Mouse (Mus musculus): ENCODE data around the gene Gpr83. TPM values are rescaled to one million over a fixed set of nuclear protein-coding genes. Genes with fewer than 3 reads are reported as not detected.
"Not testable (repeated sequence)": the region's sequence is repeated elsewhere in the genome, so short reads cannot be mapped to it uniquely, and the experiment has no call there.

Gpr83 gene
- total RNA-seq, 2 experiments from 2014 or later, result not detected

DNA sequence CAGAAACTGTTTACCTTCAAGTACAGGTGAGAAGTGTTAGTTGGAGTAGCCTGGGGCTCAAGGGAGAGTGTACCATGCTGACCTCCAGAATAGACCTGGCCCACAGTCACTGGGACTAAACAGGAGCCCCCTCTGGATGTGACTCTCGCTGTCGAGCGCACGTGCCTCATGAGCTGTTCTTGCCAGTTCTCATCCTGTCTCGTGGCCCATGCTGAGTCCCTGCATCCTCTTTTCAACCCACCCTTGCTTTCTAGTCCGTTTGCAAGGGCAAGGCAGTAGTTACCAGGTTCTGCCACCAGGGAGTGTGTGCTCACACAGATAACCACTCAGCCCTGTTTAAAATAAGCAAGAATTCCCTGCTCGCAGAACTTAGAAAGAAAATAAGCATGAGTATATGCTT, 6.9 kb downstream of the Gpr83 start:
- peak; percentile 88 for ATAC-seq (ENCODE audit: poor library complexity, severe bottlenecking)

GRCm38 (mm10) chr9:14868326-14868725, 8.3 kb downstream of the Gpr83 start:
- no peak for ATAC-seq (ENCODE audit: poor library complexity, severe bottlenecking)

GRCm38 (mm10) chr9:14870377-14870776, 10.4 kb downstream of the Gpr83 start:
- no peak for ATAC-seq (ENCODE audit: poor library complexity, severe bottlenecking)

GRCm38 (mm10) chr9:14870802-14871201, 10.8 kb downstream of the Gpr83 start:
- no peak for ATAC-seq (ENCODE audit: poor library complexity, severe bottlenecking)

- ATAC-seq (ENCODE audit: poor library complexity, severe bottlenecking), result no peak
Observed at GRCm38 (mm10) chr9:14871536-14871935, 11.5 kb downstream of the Gpr83 start.

DNA sequence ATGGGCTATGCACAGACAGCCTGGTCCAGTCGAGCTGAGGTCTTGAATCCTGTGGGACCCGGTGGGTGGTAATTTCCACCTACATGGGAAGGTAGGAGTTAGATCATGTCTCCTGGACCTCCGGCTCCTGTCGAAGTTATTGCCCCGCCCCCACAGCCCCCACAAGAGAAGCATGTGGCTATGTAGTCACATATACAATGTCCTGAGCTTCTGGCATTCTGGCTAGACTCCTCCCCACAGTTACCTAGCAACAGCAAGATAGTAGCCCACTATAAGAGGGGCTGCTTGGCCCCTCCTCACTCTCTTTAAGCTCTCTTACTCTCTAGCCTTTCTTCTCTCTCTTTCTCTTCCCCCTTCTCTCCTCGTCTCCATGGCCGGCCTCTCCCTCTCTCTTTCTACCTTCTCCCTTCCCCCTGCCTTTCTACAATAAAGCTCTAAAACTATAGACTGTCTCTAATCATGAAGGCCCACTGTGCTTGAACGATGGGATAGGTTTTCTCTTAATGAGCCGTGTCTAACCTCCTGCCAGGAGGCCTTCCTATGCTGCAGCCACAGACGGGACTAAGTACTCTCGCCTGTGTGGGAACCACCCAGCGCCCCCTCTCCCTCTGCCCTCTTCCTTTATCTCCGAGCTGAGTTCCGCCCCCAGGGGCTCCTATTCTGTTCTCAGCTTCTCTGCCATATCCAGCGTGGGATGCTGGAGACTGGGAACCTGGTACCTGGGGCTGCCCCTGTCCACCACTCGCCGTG, 12.3 kb downstream of the Gpr83 start:
- no peak for ATAC-seq (ENCODE audit: poor library complexity, severe bottlenecking)

- ATAC-seq (ENCODE audit: poor library complexity, severe bottlenecking), result no peak
Observed at GRCm38 (mm10) chr9:14875743-14876507, 15.9 kb downstream of the Gpr83 start.

- not testable (repeated sequence) for ATAC-seq (ENCODE audit: poor library complexity, severe bottlenecking)
Observed at GRCm38 (mm10) chr9:14876566-14876965, 16.6 kb downstream of the Gpr83 start.

DNA sequence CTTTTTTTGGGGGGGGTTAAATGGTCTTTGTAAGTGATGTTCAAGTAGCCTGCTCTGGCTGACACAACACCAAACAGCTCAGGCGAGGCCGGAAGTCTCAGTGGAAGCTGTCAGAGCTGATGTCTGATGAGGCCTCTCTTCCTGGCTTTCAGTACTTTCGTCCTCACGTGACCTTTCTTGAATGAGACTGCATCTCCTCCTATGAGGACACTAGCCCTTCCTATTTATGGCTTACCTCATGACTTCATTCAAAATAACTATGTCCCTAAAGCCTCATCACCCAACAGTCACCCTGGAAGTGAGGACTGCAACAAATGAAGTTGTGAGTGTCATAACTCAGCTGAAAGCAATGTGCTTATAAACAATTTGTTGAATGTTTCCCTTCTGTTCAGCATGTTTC, 24.6 kb downstream of the Gpr83 start:
- ATAC-seq (ENCODE audit: poor library complexity, severe bottlenecking), result peak; percentile 33

- peak; percentile 47; the same call in 1 of the 2 replicates for ATAC-seq (ENCODE audit: poor library complexity, severe bottlenecking)
Observed at GRCm38 (mm10) chr9:14885151-14885550, 25.1 kb downstream of the Gpr83 start.

- no peak for ATAC-seq (ENCODE audit: poor library complexity, severe bottlenecking)
Observed at GRCm38 (mm10) chr9:14885954-14886353, 25.9 kb downstream of the Gpr83 start.

DNA sequence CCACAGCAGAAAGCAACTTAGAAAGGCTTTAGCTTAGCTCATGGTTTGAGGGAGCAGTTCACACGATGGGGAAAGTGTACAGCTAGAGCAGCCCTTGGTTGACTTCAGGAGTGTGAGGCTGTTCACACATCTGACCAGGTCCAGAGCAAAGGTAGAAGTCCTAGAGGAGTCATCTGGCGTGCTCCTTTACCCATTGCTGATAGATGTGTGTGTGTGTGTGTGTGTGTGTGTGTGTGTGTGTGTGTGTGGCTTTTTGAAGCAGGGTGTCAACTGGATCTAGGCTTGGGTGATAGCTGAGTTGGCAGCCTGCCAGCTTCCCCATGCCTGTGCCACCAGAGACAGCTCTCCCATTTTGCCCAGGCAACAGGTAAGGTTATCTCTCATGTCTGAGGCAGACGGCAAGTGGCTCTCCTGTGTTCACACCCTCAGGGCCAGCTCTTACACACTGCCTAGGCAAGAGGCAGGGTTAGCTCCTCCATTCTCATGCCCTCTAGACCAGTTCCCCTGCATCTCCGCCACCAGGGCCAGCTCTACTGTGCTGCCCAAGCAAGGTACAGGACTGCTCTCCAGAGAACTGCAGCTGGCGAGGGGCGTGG, 27.9 kb downstream of the Gpr83 start:
- no peak for ATAC-seq (ENCODE audit: poor library complexity, severe bottlenecking)

GRCm38 (mm10) chr9:14888671-14889070, 28.7 kb downstream of the Gpr83 start:
- ATAC-seq (ENCODE audit: poor library complexity, severe bottlenecking), result no peak

DNA sequence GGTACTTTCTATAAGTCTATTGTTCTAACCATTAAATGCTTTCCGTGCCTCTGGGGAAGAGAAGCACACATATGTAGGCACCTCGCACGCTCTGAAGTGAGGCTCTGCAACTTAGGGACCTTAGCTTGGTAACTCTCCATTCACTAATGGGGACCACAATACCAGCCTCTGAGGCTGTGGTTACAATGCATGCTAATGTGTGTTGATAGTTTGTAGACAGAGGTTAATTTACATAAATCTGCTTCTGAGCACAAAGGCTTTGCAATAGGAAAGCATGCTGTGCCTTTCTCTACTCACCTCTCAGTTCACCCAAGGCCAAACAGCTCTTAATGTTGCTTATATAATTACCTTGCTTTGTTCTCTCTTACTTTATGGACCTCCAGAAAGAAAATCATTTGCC, 30.7 kb downstream of the Gpr83 start:
- ATAC-seq (ENCODE audit: poor library complexity, severe bottlenecking), result no peak

GRCm38 (mm10) chr9:14891891-14892290, 31.9 kb downstream of the Gpr83 start:
- no peak for ATAC-seq (ENCODE audit: poor library complexity, severe bottlenecking)

DNA sequence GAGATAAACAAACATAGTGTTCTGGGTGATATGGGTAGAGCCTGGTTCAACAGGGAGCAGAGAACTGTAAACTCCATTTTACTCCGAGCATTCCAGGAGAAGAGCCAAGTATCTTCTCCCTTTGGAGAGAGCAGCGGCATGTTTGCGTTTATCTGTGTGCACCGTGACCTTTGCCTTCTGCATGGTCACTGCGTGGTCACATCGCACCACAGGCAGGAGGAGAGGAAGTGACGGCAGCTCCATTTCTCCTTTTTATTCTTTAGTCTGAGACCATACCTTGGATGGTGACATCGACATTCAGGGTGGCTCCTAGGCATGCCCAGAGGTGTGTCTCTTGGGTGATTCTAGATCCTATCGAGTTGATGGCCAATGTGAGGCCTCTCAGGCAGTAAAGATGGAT, 33.4 kb downstream of the Gpr83 start:
- peak; percentile 89 for ATAC-seq (ENCODE audit: poor library complexity, severe bottlenecking)

- no peak for ATAC-seq (ENCODE audit: poor library complexity, severe bottlenecking)
Observed at GRCm38 (mm10) chr9:14894628-14895027, 34.6 kb downstream of the Gpr83 start.

GRCm38 (mm10) chr9:14895237-14895835, 35.3 kb downstream of the Gpr83 start:
- ATAC-seq (ENCODE audit: poor library complexity, severe bottlenecking), result no peak

DNA sequence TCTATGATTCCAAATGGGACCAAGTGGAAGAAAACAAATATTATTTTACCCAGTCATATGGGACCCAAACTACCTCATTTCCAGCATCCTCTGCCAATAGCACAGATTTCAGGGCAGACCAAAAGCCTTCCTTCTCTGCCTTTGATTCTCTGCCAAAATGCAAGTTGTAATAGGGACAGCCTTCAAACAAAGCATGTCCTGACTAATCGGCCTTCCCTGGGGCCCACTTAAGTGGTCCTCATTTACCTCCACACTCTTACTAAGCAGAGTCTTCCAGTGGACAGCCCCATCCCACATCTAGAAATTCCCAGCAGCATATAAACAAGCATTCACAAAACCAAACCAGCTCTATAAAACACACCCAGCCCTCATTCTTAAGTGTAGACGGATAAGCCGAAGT, 37.1 kb downstream of the Gpr83 start:
- no peak for ATAC-seq (ENCODE audit: poor library complexity, severe bottlenecking)

GRCm38 (mm10) chr9:14901757-14902156, 41.7 kb downstream of the Gpr83 start:
- ATAC-seq (ENCODE audit: poor library complexity, severe bottlenecking), result no peak

- ATAC-seq (ENCODE audit: poor library complexity, severe bottlenecking), result no peak
Observed at GRCm38 (mm10) chr9:14902416-14902815, 42.4 kb downstream of the Gpr83 start.
